Mouse (Mus musculus) brain, embryonic 14.5 days (tissue): ENCODE data around the gene Sectm1b.

Experiments
- CTCF ChIP-seq: fragments of 200-500 bp; IDR thresholded peaks from 2 replicates; pipeline ENCODE4 v1.5.1; 2012; ENCODE audit warnings: inconsistent platforms, mild to moderate bottlenecking, moderate library complexity, borderline replicate concordance; ENCODE audit not compliant: insufficient read depth, insufficient read length; ENCODE audit errors: extremely low read depth
- POLR2A ChIP-seq: fragments of 200-500 bp; IDR thresholded peaks from 2 replicates; pipeline ENCODE4 v1.6.1; 2012; ENCODE audit warnings: mild to moderate bottlenecking, inconsistent platforms, borderline replicate concordance; ENCODE audit not compliant: poor library complexity, insufficient read depth, insufficient read length, severe bottlenecking; ENCODE audit errors: extremely low read depth

- TF ChIP-seq POLR2A, result no peak
- TF ChIP-seq CTCF, result no peak
Observed at GRCm38 (mm10) chr11:121108061-121108460, 44.7 kb upstream of the Sectm1b start.
